Mouse (Mus musculus) kidney, adult 8-10 months (tissue): Measurements from ENCODE around the gene 1110025L11Rik.
"Not testable (repeated sequence)": the region's sequence is repeated elsewhere in the genome, so short reads cannot be mapped to it uniquely, and the experiment has no call there.

ENCODE experiments used
- DNase-seq, 2 experiments: peaks; one replicate each; pipeline ENCODE4 v3.0.0; 2022

1110025L11Rik gene

GRCm38 (mm10) chr16:89063902-89064301, at the start of gene 1110025L11Rik:
1110025L11Rik (minus strand) TSS chr16:89064002.
- DNase-seq = not testable (repeated sequence)

DNA sequence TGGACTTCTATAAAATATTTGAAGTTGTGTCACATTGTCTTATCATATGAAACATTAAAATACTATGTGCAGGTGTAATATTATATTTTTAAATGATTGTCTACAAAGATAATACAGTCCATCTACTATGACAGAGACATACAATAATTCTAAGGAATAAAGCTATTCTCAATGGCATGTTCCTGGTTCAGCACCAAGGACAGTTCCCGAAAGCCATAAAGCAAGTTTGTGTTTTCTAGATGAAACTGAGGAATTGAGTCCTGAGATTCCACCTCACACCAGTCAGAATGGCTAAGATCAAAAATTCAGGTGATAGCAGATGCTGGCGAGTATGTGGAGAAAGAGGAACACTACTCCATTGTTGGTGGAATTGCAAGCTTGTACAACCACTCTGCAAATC, 7.2 kb upstream of the 1110025L11Rik start:
- not testable (repeated sequence) for DNase-seq

GRCm38 (mm10) chr16:89047783-89048182, 16.0 kb downstream of the 1110025L11Rik start, which contains the start of gene Krtap6-5:
Krtap6-5 (minus strand) TSS chr16:89047883.
- DNase-seq = no peak

GRCm38 (mm10) chr16:89041372-89041771, 22.4 kb downstream of the 1110025L11Rik start, which contains the start of gene Gm10228:
Gm10228 (minus strand) TSS chr16:89041472.
- not testable (repeated sequence) for DNase-seq

DNA sequence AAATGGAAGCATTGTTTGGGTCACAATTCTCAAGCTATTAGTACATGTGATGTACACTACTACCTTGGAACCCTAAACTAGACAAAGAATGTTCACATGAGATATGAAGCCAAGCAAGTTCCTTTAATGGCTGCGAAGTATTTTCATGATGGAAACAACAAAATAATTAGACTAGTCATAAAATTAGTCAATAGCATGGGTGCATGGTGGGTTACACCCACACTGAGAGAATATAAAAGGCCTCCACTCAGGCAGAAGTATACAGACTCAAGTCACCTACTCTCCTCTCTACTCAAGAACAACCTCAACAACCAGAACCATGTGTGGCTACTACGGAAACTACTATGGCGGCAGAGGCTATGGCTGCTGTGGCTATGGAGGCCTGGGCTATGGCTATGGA, 32.4 kb downstream of the 1110025L11Rik start, which contains the start of gene Krtap6-1:
Krtap6-1 (plus strand) TSS at position 301 of the 400 bp plus-strand sequence.
- DNase-seq = not testable (repeated sequence)

DNA sequence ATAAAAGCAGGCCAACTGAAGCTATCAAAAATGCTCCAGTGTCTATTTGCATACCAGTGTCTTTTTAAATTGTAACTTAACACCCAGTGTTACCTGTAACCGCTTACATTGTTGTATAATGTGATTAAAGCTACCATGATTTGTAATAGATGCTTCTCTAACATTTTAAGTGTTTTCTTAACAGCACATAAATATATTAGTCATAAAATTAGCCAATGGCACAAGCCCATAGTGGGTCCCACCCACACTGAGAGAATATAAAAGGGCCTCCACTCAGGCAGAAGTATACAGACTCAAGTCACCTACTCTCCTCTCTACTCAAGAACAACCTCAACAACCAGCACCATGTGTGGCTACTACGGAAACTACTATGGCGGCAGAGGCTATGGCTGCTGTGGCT, 48.8 kb downstream of the 1110025L11Rik start, which contains the start of gene Gm10229:
Gm10229 (plus strand) TSS at position 301 of the 400 bp plus-strand sequence.
- DNase-seq = not testable (repeated sequence)

DNA sequence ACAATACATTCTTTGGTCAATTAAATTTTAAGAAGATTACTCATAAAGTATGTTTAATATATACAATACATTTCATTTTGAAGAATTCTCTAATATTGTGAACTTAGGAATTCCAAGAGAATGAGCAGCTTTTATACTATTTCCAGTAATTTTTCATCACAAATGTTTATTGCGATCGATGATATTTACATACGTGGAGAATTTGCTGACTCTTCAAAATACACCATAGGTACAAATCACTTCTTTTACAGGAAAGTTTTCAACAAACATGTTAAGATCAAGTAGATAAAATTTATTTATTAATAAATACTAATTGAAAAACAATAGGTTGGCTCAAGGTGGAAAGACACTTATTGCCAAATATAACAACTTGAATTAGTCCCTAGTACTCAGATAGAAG, 49.8 kb downstream of the 1110025L11Rik start:
- no peak for DNase-seq
